Mouse (Mus musculus) midbrain, embryonic 14.5 days (tissue): ENCODE measurements at regions not wholly inside any gene's neighbourhood (a gene's known extent, or its start where the extent isn't known, plus 50 kb on each side); places are given as distances from the start of the nearest gene placed in this dataset.
A peak's percentile ranks its signal among the peaks of the same experiment; 100 is the strongest.

ENCODE experiments used
- ATAC-seq: fragments of 200-750 bp; cut with Nextera tagmentation; 2 replicates; pipeline ENCODE4 v1.8.0; 2017; ENCODE audit warnings: moderate number of reproducible peaks, moderate library complexity; ENCODE audit not compliant: low FRiP score, low TSS enrichment
- DNase-seq: peaks from one replicate; pipeline ENCODE4 v3.0.0-alpha.2; 2015
- H3K27ac ChIP-seq: fragments of 300-500 bp; sonication (generic); replicated peaks from 2 replicates; pipeline ENCODE4 v1.5.1; 2014; ENCODE audit warnings: mild to moderate bottlenecking, low read depth, low read length, moderate library complexity
- H3K27me3 ChIP-seq: fragments of 300-500 bp; sonication (generic); 2 replicates; pipeline ENCODE4 v1.6.1; 2014; ENCODE audit warnings: low read length, control low read depth, mixed read lengths; ENCODE audit not compliant: control insufficient read depth, insufficient read depth
- H3K36me3 ChIP-seq: fragments of 300-500 bp; sonication (generic); 2 replicates; pipeline ENCODE4 v1.6.1; 2014; ENCODE audit warnings: low read length, control low read depth; ENCODE audit not compliant: control insufficient read depth, insufficient read depth
- H3K4me1 ChIP-seq: fragments of 300-500 bp; sonication (generic); 2 replicates; pipeline ENCODE4 v1.6.1; 2014; ENCODE audit warnings: mild to moderate bottlenecking, antibody characterized with exemption, low read length, control low read depth; ENCODE audit not compliant: control insufficient read depth, insufficient read depth
- H3K4me2 ChIP-seq: fragments of 300-500 bp; sonication (generic); 2 replicates; pipeline ENCODE4 v1.6.1; 2014; ENCODE audit warnings: mild to moderate bottlenecking, low read length, moderate library complexity
- H3K4me3 ChIP-seq: fragments of 300-500 bp; sonication (generic); replicated peaks from 2 replicates; pipeline ENCODE4 v1.5.1; 2014; ENCODE audit warnings: low read depth, low read length
- H3K9ac ChIP-seq: fragments of 300-500 bp; sonication (generic); replicated peaks from 2 replicates; pipeline ENCODE4 v1.6.1; 2014; ENCODE audit warnings: mild to moderate bottlenecking, low read length, moderate library complexity
- H3K9me3 ChIP-seq: fragments of 300-500 bp; sonication (generic); 2 replicates; pipeline ENCODE4 v1.6.1; 2016; ENCODE audit warnings: low read length, control low read depth, mixed read lengths; ENCODE audit not compliant: control insufficient read depth
- WGBS: fragments of 180-500 bp; shearing (Covaris S2); extraction: QIAGEN DNeasy Blood & Tissue Kit; methylation state at CpG from one replicate; pipeline ENCODE4 v1.1.7; 2014; 5-methylcytosine and 5-hydroxymethylcytosine counted together

GRCm38 (mm10) chr13:79387928-79388327 lies 1188.4 kb upstream of the Nr2f1 start:
- DNase-seq (peak; percentile 7), ATAC-seq (no peak)
- H3K27ac ChIP-seq, result no peak overlapping the region
- H3K4me2 ChIP-seq, result no peak overlapping the region
- no peaks in the 10 kb centered on the region for H3K36me3 ChIP-seq
- no peaks in the 10 kb centered on the region for H3K27me3 ChIP-seq
- H3K9ac ChIP-seq, result no peak overlapping the region
- no peaks in the 10 kb centered on the region for H3K9me3 ChIP-seq
- no peaks in the 10 kb centered on the region for H3K4me1 ChIP-seq
- H3K4me3 ChIP-seq, result no peak overlapping the region

- H3K4me2 ChIP-seq, result peak overlapping the region; percentile 18; the same call in 1 of the 2 replicates
- H3K27me3 ChIP-seq, result no peaks in the 10 kb centered on the region
- ATAC-seq (no peak), DNase-seq (peak; percentile 26)
- WGBS, result 39% methylated on average over 8 of the region's 8 CpGs
- no peak overlapping the region for H3K4me3 ChIP-seq
- no peak overlapping the region for H3K27ac ChIP-seq
- no peak overlapping the region for H3K9ac ChIP-seq
- peaks cover 4% of the 10 kb centered on the region; the same call in 1 of the 2 replicates for H3K4me1 ChIP-seq
- no peaks in the 10 kb centered on the region for H3K9me3 ChIP-seq
- H3K36me3 ChIP-seq, result no peaks in the 10 kb centered on the region
Observed at GRCm38 (mm10) chr13:79341494-79341893, 1141.9 kb upstream of the Nr2f1 start.

GRCm38 (mm10) chr13:79340459-79340858 lies 1140.9 kb upstream of the Nr2f1 start:
- Histone ChIP-seq H3K4me2 (no peak overlapping the region), H3K9ac (no peak overlapping the region), H3K27ac (no peak overlapping the region), H3K36me3 (no peaks in the 10 kb centered on the region), H3K27me3 (no peaks in the 10 kb centered on the region), H3K4me3 (no peak overlapping the region), H3K4me1 (no peaks in the 10 kb centered on the region), H3K9me3 (no peaks in the 10 kb centered on the region)
- ATAC-seq (no peak), DNase-seq (no peak)
- WGBS, result 14% methylated on average over 4 of the region's 4 CpGs

- ATAC-seq, result no peak
- 38% methylated on average over 4 of the region's 4 CpGs for WGBS
Observed at GRCm38 (mm10) chr13:79339793-79340192, 1140.2 kb upstream of the Nr2f1 start.

GRCm38 (mm10) chr13:79320146-79320545 lies 1120.6 kb upstream of the Nr2f1 start:
- 25% methylated on average over 2 of the region's 2 CpGs for WGBS
- DNase-seq, result no peak
- no peak overlapping the region for H3K27ac ChIP-seq

More at GRCm38 (mm10) chr13:79339793-79340192, 1140.2 kb upstream of the Nr2f1 start:
- no peak overlapping the region for H3K9ac ChIP-seq
- DNase-seq, result no peak
- H3K9me3 ChIP-seq, result no peaks in the 10 kb centered on the region
- no peak overlapping the region for H3K4me2 ChIP-seq
- no peak overlapping the region for H3K4me3 ChIP-seq
- no peak overlapping the region for H3K27ac ChIP-seq
- H3K36me3 ChIP-seq, result no peaks in the 10 kb centered on the region
- no peaks in the 10 kb centered on the region for H3K27me3 ChIP-seq
- H3K4me1 ChIP-seq, result no peaks in the 10 kb centered on the region

GRCm38 (mm10) chr13:79309584-79310110 lies 1110.1 kb upstream of the Nr2f1 start:
- no peak overlapping the region for H3K4me3 ChIP-seq
- no peak overlapping the region for H3K27ac ChIP-seq
- no peaks in the 10 kb centered on the region for H3K27me3 ChIP-seq
- no peaks in the 10 kb centered on the region for H3K9me3 ChIP-seq
- no peak overlapping the region for H3K9ac ChIP-seq
- 82% methylated on average over 5 of the region's 5 CpGs for WGBS
- no peak overlapping the region for H3K4me2 ChIP-seq
- no peaks in the 10 kb centered on the region for H3K4me1 ChIP-seq
- DNase-seq (no peak), ATAC-seq (no peak)
- H3K36me3 ChIP-seq, result no peaks in the 10 kb centered on the region

More at GRCm38 (mm10) chr13:79320146-79320545, 1120.6 kb upstream of the Nr2f1 start:
- Histone ChIP-seq H3K27me3 (no peaks in the 10 kb centered on the region), H3K4me1 (no peaks in the 10 kb centered on the region), H3K36me3 (no peaks in the 10 kb centered on the region), H3K9me3 (no peaks in the 10 kb centered on the region), H3K4me2 (no peak overlapping the region), H3K9ac (no peak overlapping the region), H3K4me3 (no peak overlapping the region)
- no peak for ATAC-seq

- 7% methylated on average over 6 of the region's 6 CpGs for WGBS
- Histone ChIP-seq H3K27ac (no peak overlapping the region), H3K9me3 (no peaks in the 10 kb centered on the region), H3K4me3 (no peak overlapping the region), H3K4me1 (peaks cover 9% of the 10 kb centered on the region), H3K9ac (no peak overlapping the region), H3K27me3 (no peaks in the 10 kb centered on the region), H3K4me2 (peak overlapping the region; percentile 4; the same call in 1 of the 2 replicates), H3K36me3 (no peaks in the 10 kb centered on the region)
- DNase-seq (peak; percentile 66), ATAC-seq (peak; percentile 62; the same call in 1 of the 2 replicates)
Observed at GRCm38 (mm10) chr13:79297225-79297710, 1097.7 kb upstream of the Nr2f1 start.

GRCm38 (mm10) chr13:79288022-79288421 lies 1088.5 kb upstream of the Nr2f1 start:
- DNase-seq (no peak), ATAC-seq (no peak)
- no peaks in the 10 kb centered on the region for H3K27me3 ChIP-seq
- H3K36me3 ChIP-seq, result no peaks in the 10 kb centered on the region
- WGBS, result 77% methylated on average over 1 of the region's 1 CpGs
- no peak overlapping the region for H3K27ac ChIP-seq
- no peak overlapping the region for H3K9ac ChIP-seq
- no peaks in the 10 kb centered on the region for H3K9me3 ChIP-seq
- H3K4me1 ChIP-seq, result no peaks in the 10 kb centered on the region
- H3K4me2 ChIP-seq, result no peak overlapping the region
- no peak overlapping the region for H3K4me3 ChIP-seq

- Histone ChIP-seq H3K4me2 (no peak overlapping the region), H3K4me1 (no peaks in the 10 kb centered on the region), H3K27me3 (no peaks in the 10 kb centered on the region), H3K27ac (no peak overlapping the region), H3K36me3 (no peaks in the 10 kb centered on the region), H3K9ac (no peak overlapping the region), H3K4me3 (no peak overlapping the region), H3K9me3 (no peaks in the 10 kb centered on the region)
- ATAC-seq (no peak), DNase-seq (no peak)
- 95% methylated on average over 3 of the region's 3 CpGs for WGBS
Observed at GRCm38 (mm10) chr13:79286181-79286580, 1086.6 kb upstream of the Nr2f1 start.
